Mouse (Mus musculus) megakaryocyte, embryonic 14.5 days (primary cell): ENCODE results near the gene Aip.

Experiments
- FLI1 ChIP-seq: IDR thresholded peaks from 2 replicates; pipeline ENCODE4 v1.6.1; 2012; ENCODE audit warnings: low read length, inconsistent platforms, mixed read lengths
- GATA1 ChIP-seq: IDR thresholded peaks from 3 replicates; pipeline ENCODE4 v1.6.1; 2012; ENCODE audit warnings: mixed read lengths, low read length, inconsistent platforms, borderline replicate concordance

GRCm38 (mm10) chr19:4163543-4163887 lies 37.9 kb upstream of the Aip start:
- TF ChIP-seq GATA1 (no peak), FLI1 (no peak)
